Mouse (Mus musculus): Measurements from ENCODE around the gene Srrm3. TPM values are rescaled to one million over a fixed set of nuclear protein-coding genes. Genes with fewer than 3 reads are reported as not detected.

Gene Srrm3
- polyA plus RNA-seq, 1 experiment: 0.16 TPM

- no peak for TF ChIP-seq POLR2A (IDR thresholded peaks at IDR 0.05; ENCODE audit: low read depth, low read length)
- no peak for DNase-seq
- Histone ChIP-seq H3K4me3 (ENCODE audit: insufficient read depth, low read depth, low read length) (no peak overlapping the region), H3K27me3 (replicated peaks; ENCODE audit: control insufficient read depth, insufficient read depth, low read length) (peaks cover 4% of the 10 kb centered on the region), H3K4me1 (ENCODE audit: control insufficient read depth, insufficient read depth, low read length) (no peaks in the 10 kb centered on the region), H3K27ac (ENCODE audit: insufficient read depth, low read depth, low read length) (no peak overlapping the region), H3K36me3 (ENCODE audit: control insufficient read depth, insufficient read depth, low read length) (no peaks in the 10 kb centered on the region)
- 5% methylated on average over 14 of the region's 14 CpGs for WGBS
Observed at GRCm38 (mm10) chr5:135851481-135851880, 44.8 kb downstream of the Srrm3 start.

GRCm38 (mm10) chr5:135852421-135852820 lies 45.7 kb downstream of the Srrm3 start:
- H3K27ac ChIP-seq (ENCODE audit: insufficient read depth, low read depth, low read length): no peak overlapping the region
- no peak overlapping the region for H3K4me3 ChIP-seq (ENCODE audit: insufficient read depth, low read depth, low read length)
- no peaks in the 10 kb centered on the region for H3K36me3 ChIP-seq (ENCODE audit: control insufficient read depth, insufficient read depth, low read length)
- no peak for DNase-seq
- H3K27me3 ChIP-seq (replicated peaks; ENCODE audit: control insufficient read depth, insufficient read depth, low read length): peaks cover 4% of the 10 kb centered on the region
- no peaks in the 10 kb centered on the region for H3K4me1 ChIP-seq (ENCODE audit: control insufficient read depth, insufficient read depth, low read length)
- no peak for TF ChIP-seq CTCF (conservative IDR thresholded peaks at IDR 0.05; ENCODE audit: insufficient read depth, insufficient read length, low read depth, low read length)
- TF ChIP-seq POLR2A (IDR thresholded peaks at IDR 0.05; ENCODE audit: low read depth, low read length): no peak
- 4% methylated on average over 10 of the region's 10 CpGs for WGBS

GRCm38 (mm10) chr5:135853731-135854130 lies 47.0 kb downstream of the Srrm3 start:
- no peaks in the 10 kb centered on the region for H3K36me3 ChIP-seq (ENCODE audit: control insufficient read depth, insufficient read depth, low read length)
- WGBS: 48% methylated on average over 7 of the region's 7 CpGs
- no peak overlapping the region for H3K4me3 ChIP-seq (ENCODE audit: insufficient read depth, low read depth, low read length)
- no peak overlapping the region for H3K27ac ChIP-seq (ENCODE audit: insufficient read depth, low read depth, low read length)
- DNase-seq: no peak
- TF ChIP-seq CTCF (conservative IDR thresholded peaks at IDR 0.05; ENCODE audit: insufficient read depth, insufficient read length, low read depth, low read length) (no peak), POLR2A (IDR thresholded peaks at IDR 0.05; ENCODE audit: low read depth, low read length) (no peak)
- H3K4me1 ChIP-seq (ENCODE audit: control insufficient read depth, insufficient read depth, low read length): no peaks in the 10 kb centered on the region
- peaks cover 4% of the 10 kb centered on the region for H3K27me3 ChIP-seq (replicated peaks; ENCODE audit: control insufficient read depth, insufficient read depth, low read length)

GRCm38 (mm10) chr5:135855156-135855555 lies 48.5 kb downstream of the Srrm3 start:
- 5% methylated on average over 4 of the region's 4 CpGs for WGBS
- DNase-seq: peak; percentile 70
- Histone ChIP-seq H3K4me3 (ENCODE audit: insufficient read depth, low read depth, low read length) (no peak overlapping the region), H3K27ac (ENCODE audit: insufficient read depth, low read depth, low read length) (no peak overlapping the region), H3K27me3 (replicated peaks; ENCODE audit: control insufficient read depth, insufficient read depth, low read length) (peaks cover 4% of the 10 kb centered on the region), H3K36me3 (ENCODE audit: control insufficient read depth, insufficient read depth, low read length) (no peaks in the 10 kb centered on the region), H3K4me1 (ENCODE audit: control insufficient read depth, insufficient read depth, low read length) (no peaks in the 10 kb centered on the region)
- TF ChIP-seq CTCF (conservative IDR thresholded peaks at IDR 0.05; ENCODE audit: insufficient read depth, insufficient read length, low read depth, low read length) (peak; percentile 92), POLR2A (IDR thresholded peaks at IDR 0.05; ENCODE audit: low read depth, low read length) (no peak)

GRCm38 (mm10) chr5:135866662-135867061 lies 60.0 kb downstream of the Srrm3 start:
- 50% methylated on average over 8 of the region's 8 CpGs for WGBS

GRCm38 (mm10) chr5:135867637-135868593 lies 61.2 kb downstream of the Srrm3 start:
- H3K36me3 ChIP-seq (ENCODE audit: control insufficient read depth, insufficient read depth, low read length): no peaks in the 10 kb centered on the region
- WGBS: 2% methylated on average over 88 of the region's 89 CpGs
- H3K4me1 ChIP-seq (ENCODE audit: control insufficient read depth, insufficient read depth, low read length): no peaks in the 10 kb centered on the region
- H3K4me3 ChIP-seq (ENCODE audit: insufficient read depth, low read depth, low read length): peak overlapping the region; percentile 17; the same call in 1 of the 2 replicates
- H3K27ac ChIP-seq (ENCODE audit: insufficient read depth, low read depth, low read length): no peak overlapping the region
- DNase-seq: no peak
- 0 out of 2 replicates have a peak, but pooled peaks cover 3% of the 10 kb centered on the region for H3K27me3 ChIP-seq (replicated peaks; ENCODE audit: control insufficient read depth, insufficient read depth, low read length)
- TF ChIP-seq CTCF (conservative IDR thresholded peaks at IDR 0.05; ENCODE audit: insufficient read depth, insufficient read length, low read depth, low read length) (no peak), POLR2A (IDR thresholded peaks at IDR 0.05; ENCODE audit: low read depth, low read length) (no peak)

More at GRCm38 (mm10) chr5:135866662-135867061, 60.0 kb downstream of the Srrm3 start:
- DNase-seq: no peak
- H3K4me1 ChIP-seq (ENCODE audit: control insufficient read depth, insufficient read depth, low read length): no peaks in the 10 kb centered on the region
- no peak overlapping the region for H3K4me3 ChIP-seq (ENCODE audit: insufficient read depth, low read depth, low read length)
- H3K27ac ChIP-seq (ENCODE audit: insufficient read depth, low read depth, low read length): no peak overlapping the region
- TF ChIP-seq CTCF (conservative IDR thresholded peaks at IDR 0.05; ENCODE audit: insufficient read depth, insufficient read length, low read depth, low read length) (no peak), POLR2A (IDR thresholded peaks at IDR 0.05; ENCODE audit: low read depth, low read length) (no peak)
- H3K27me3 ChIP-seq (replicated peaks; ENCODE audit: control insufficient read depth, insufficient read depth, low read length): 0 out of 2 replicates have a peak, but pooled peaks cover 3% of the 10 kb centered on the region
- no peaks in the 10 kb centered on the region for H3K36me3 ChIP-seq (ENCODE audit: control insufficient read depth, insufficient read depth, low read length)

- WGBS: 4% methylated on average over 27 of the region's 27 CpGs
- Histone ChIP-seq H3K27me3 (replicated peaks; ENCODE audit: control insufficient read depth, insufficient read depth, low read length) (0 out of 2 replicates have a peak, but pooled peaks cover 3% of the 10 kb centered on the region), H3K4me1 (ENCODE audit: control insufficient read depth, insufficient read depth, low read length) (no peaks in the 10 kb centered on the region), H3K4me3 (ENCODE audit: insufficient read depth, low read depth, low read length) (no peak overlapping the region), H3K36me3 (ENCODE audit: control insufficient read depth, insufficient read depth, low read length) (no peaks in the 10 kb centered on the region), H3K27ac (ENCODE audit: insufficient read depth, low read depth, low read length) (no peak overlapping the region)
- TF ChIP-seq POLR2A (IDR thresholded peaks at IDR 0.05; ENCODE audit: low read depth, low read length) (no peak), CTCF (conservative IDR thresholded peaks at IDR 0.05; ENCODE audit: insufficient read depth, insufficient read length, low read depth, low read length) (no peak)
- no peak for DNase-seq
Observed at GRCm38 (mm10) chr5:135868653-135869052, 62.0 kb downstream of the Srrm3 start.

Measured in kidney, adult 2 months (tissue).